Mouse (Mus musculus) forebrain, embryonic 16.5 days (tissue): ENCODE measurements around the gene Eif4g3. TPM values are rescaled to one million over a fixed set of nuclear protein-coding genes. Genes with fewer than 3 reads are reported as not detected.
A peak's percentile ranks its signal among the peaks of the same experiment; 100 is the strongest.

ENCODE experiments used
- ATAC-seq: fragments of 200-750 bp; cut with Nextera tagmentation; 2 replicates; pipeline ENCODE4 v1.8.0; 2017; ENCODE audit warnings: mild to moderate bottlenecking, moderate library complexity
- H3K27ac ChIP-seq: fragments of 300-500 bp; sonication (generic); 2 replicates; pipeline ENCODE4 v1.5.1; 2014; ENCODE audit warnings: low read length, control low read depth
- H3K27me3 ChIP-seq: fragments of 300-500 bp; sonication (generic); replicated peaks from 2 replicates; pipeline ENCODE4 v1.6.1; 2014; ENCODE audit warnings: low read length; ENCODE audit not compliant: control insufficient read depth, insufficient read depth
- H3K36me3 ChIP-seq: fragments of 300-500 bp; sonication (generic); 2 replicates; pipeline ENCODE4 v1.6.1; 2014; ENCODE audit not compliant: control insufficient read depth, insufficient read depth
- H3K4me1 ChIP-seq: fragments of 300-500 bp; sonication (generic); replicated peaks from 2 replicates; pipeline ENCODE4 v1.6.1; 2014; ENCODE audit warnings: low read length; ENCODE audit not compliant: control insufficient read depth, insufficient read depth
- H3K4me2 ChIP-seq: fragments of 300-500 bp; sonication (generic); 2 replicates; pipeline ENCODE4 v1.6.1; 2014; ENCODE audit warnings: mild to moderate bottlenecking, low read length, control low read depth
- H3K4me3 ChIP-seq: fragments of 300-500 bp; sonication (generic); replicated peaks from 2 replicates; pipeline ENCODE4 v1.5.1; 2014; ENCODE audit warnings: mild to moderate bottlenecking, low read length, control low read depth
- H3K9ac ChIP-seq: fragments of 300-500 bp; sonication (generic); replicated peaks from 2 replicates; pipeline ENCODE4 v1.6.1; 2014; ENCODE audit warnings: low read depth, low read length, control low read depth
- H3K9me3 ChIP-seq: fragments of 300-500 bp; sonication (generic); 2 replicates; pipeline ENCODE4 v1.6.1; 2016; ENCODE audit warnings: low read length; ENCODE audit not compliant: control insufficient read depth
- WGBS: fragments of 180-500 bp; shearing (Covaris S2); extraction: QIAGEN DNeasy Blood & Tissue Kit; methylation state at CpG from one replicate; pipeline ENCODE4 v1.1.7; 2014; 5-methylcytosine and 5-hydroxymethylcytosine counted together
- polyA plus RNA-seq: library from polyadenylated mRNA; unstranded; fragments of >200 nt; fragmentation: Nextera tagmentation; extraction: Ambion mirVana; gene quantifications from 2 replicates; pipeline ENCODE4 v1.2.1, GENCODE M21; 2015

The Eif4g3 gene
- polyA plus RNA-seq, 1 experiment from 2014 or later: 51.7 TPM

DNA sequence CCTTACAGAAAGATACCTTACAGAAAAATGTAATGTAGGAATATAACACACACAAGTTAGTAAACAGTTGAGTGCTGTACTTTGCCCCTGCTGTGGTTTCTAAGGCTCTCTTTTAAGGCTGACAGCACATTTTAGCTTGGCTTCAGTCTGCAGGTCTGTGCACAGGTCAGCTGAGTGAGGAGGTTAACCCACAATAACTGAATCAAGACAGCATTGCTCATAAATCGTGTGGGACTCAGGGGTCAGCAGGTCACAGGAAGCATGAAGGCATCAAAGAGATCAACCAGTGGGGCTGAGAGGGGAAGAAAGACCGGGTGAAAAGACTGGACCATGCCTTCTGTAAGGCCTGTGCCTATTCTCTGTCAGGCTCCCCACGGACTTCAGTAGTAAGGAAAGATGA is 116.5 kb downstream of the Eif4g3 start:
- H3K36me3 ChIP-seq: peaks cover 8% of the 10 kb centered on the region
- H3K9me3 ChIP-seq: no peaks in the 10 kb centered on the region
- H3K27me3 ChIP-seq: no peaks in the 10 kb centered on the region
- H3K4me1 ChIP-seq: no peaks in the 10 kb centered on the region
- WGBS: 52% methylated on average over 3 of the region's 3 CpGs
- H3K27ac ChIP-seq: no peak overlapping the region
- H3K4me3 ChIP-seq: no peak overlapping the region
- ATAC-seq: no peak
- H3K9ac ChIP-seq: no peak overlapping the region
- no peak overlapping the region for H3K4me2 ChIP-seq

DNA sequence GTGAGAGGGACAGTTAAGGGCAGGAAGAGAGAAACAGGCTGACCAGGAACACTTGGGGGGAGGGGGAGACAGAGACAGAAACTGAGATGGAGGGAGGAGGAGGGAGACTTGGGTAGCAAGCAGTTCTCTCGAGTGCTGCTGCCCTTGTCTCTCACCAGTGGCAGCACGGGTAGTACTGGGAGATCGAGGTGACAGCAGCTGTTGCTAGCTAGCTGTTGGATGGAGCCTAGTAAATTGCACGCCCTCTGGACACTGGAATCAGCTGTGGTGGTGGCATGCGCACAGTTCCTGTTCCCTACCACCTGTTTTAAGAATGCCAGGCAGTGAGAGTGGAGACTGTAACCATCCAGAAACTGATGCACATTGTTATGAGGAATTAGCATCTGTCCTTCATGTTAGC is 119.0 kb downstream of the Eif4g3 start:
- no peak overlapping the region for H3K4me2 ChIP-seq
- no peak for ATAC-seq
- 73% methylated on average over 5 of the region's 5 CpGs for WGBS
- H3K4me3 ChIP-seq: no peak overlapping the region
- H3K4me1 ChIP-seq: no peaks in the 10 kb centered on the region
- H3K36me3 ChIP-seq: no peaks in the 10 kb centered on the region
- H3K9ac ChIP-seq: no peak overlapping the region
- no peak overlapping the region for H3K27ac ChIP-seq
- no peaks in the 10 kb centered on the region for H3K9me3 ChIP-seq
- no peaks in the 10 kb centered on the region for H3K27me3 ChIP-seq

DNA sequence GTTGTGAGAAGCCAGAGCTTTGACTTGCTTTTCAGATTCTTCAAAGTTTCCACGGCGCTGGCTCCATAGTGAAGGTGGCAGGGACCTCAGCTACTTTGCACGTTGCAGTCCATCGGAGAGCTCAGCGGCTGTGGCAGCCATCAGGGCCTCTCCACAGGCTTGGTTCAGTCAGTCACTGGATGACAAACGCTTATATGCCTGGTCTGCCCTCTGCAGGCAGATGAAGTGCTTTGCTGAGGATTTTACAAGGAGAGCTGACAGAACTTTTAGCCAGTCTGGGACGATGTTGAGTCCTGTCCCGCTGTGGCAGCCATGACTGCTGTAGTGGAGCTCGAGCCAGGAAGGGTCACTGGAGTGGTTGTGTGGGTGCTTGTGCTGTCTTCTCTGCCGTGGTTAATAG is 126.9 kb downstream of the Eif4g3 start:
- ATAC-seq: peak; percentile 55; the same call in 1 of the 2 replicates
- Histone ChIP-seq H3K27me3 (no peaks in the 10 kb centered on the region), H3K9ac (no peak overlapping the region), H3K4me1 (peaks cover 10% of the 10 kb centered on the region), H3K36me3 (no peaks in the 10 kb centered on the region), H3K4me2 (no peak overlapping the region), H3K9me3 (no peaks in the 10 kb centered on the region), H3K4me3 (no peak overlapping the region), H3K27ac (no peak overlapping the region)
- 54% methylated on average over 10 of the region's 10 CpGs for WGBS

DNA sequence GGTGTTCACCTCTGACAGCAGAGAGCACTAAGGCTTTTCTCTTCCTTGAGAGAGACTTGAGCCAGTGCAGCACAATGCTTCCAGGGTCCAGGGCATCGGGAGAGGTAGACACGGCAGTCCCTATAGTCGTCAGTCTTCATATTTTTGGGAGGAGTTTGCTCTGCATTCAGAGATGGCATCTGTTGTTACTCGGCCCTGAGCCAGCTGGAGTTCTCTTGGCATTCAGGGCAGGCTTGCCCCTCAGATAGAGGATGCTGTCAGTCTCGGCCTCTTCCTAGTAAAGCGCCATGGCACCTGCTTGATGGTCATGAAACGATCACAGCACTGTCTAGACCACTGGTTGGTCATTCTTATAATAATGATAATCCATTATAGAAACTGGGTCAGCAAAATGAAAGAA is 131.2 kb downstream of the Eif4g3 start:
- Histone ChIP-seq H3K9me3 (no peaks in the 10 kb centered on the region), H3K36me3 (peaks cover 7% of the 10 kb centered on the region), H3K4me1 (peaks cover 10% of the 10 kb centered on the region), H3K4me3 (no peak overlapping the region), H3K27ac (no peak overlapping the region), H3K9ac (no peak overlapping the region), H3K4me2 (no peak overlapping the region), H3K27me3 (no peaks in the 10 kb centered on the region)
- WGBS: 54% methylated on average over 7 of the region's 7 CpGs
- ATAC-seq: no peak

DNA sequence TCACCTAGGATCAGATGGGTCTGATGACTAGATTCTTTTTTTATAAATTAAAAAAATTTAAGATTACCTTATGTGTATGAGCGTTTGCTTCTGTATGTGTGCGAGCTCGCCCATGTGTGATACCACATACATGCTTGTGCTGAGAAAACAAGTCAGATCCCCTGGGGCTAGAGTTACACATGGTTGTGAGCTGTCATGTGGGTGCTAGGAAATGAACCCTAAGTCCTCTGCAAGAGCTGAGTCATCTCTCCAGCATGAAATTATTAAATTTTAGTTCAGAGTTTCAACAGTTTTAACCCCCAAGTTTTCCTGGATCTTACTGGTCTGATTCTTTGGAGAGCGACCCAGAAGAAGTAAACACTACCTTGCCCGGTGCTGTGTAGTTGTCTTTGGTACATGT is 134.5 kb downstream of the Eif4g3 start:
- H3K27ac ChIP-seq: no peak overlapping the region
- 93% methylated on average over 5 of the region's 5 CpGs for WGBS
- H3K9me3 ChIP-seq: no peaks in the 10 kb centered on the region
- no peak overlapping the region for H3K9ac ChIP-seq
- peaks cover 7% of the 10 kb centered on the region for H3K36me3 ChIP-seq
- H3K4me3 ChIP-seq: no peak overlapping the region
- H3K27me3 ChIP-seq: no peaks in the 10 kb centered on the region
- peaks cover 15% of the 10 kb centered on the region for H3K4me1 ChIP-seq
- no peak overlapping the region for H3K4me2 ChIP-seq
- ATAC-seq: no peak

DNA sequence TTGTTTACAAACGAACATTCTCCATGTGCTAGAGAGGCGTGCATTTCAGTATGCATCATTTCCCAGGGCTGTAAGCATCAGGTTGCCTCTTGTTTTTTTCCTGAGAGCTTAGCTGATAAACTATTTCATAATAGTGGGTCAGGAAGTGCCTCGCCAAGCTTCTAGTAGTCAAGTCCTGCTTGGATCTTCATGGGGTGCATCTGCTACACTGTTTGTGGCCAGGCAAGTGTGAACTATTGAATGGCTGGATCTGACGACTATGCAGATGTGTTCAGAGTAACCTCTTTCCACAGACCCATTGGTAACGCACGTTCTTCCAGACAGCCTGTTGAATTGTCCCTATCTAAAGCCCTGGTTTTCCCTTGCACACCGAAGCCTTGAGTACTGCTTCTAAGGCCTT is 135.0 kb downstream of the Eif4g3 start:
- H3K27ac ChIP-seq: no peak overlapping the region
- no peak overlapping the region for H3K9ac ChIP-seq
- no peak for ATAC-seq
- H3K4me2 ChIP-seq: no peak overlapping the region
- H3K27me3 ChIP-seq: no peaks in the 10 kb centered on the region
- peaks cover 15% of the 10 kb centered on the region for H3K4me1 ChIP-seq
- H3K4me3 ChIP-seq: no peak overlapping the region
- WGBS: 89% methylated on average over 7 of the region's 7 CpGs
- H3K9me3 ChIP-seq: no peaks in the 10 kb centered on the region
- H3K36me3 ChIP-seq: peaks cover 7% of the 10 kb centered on the region

DNA sequence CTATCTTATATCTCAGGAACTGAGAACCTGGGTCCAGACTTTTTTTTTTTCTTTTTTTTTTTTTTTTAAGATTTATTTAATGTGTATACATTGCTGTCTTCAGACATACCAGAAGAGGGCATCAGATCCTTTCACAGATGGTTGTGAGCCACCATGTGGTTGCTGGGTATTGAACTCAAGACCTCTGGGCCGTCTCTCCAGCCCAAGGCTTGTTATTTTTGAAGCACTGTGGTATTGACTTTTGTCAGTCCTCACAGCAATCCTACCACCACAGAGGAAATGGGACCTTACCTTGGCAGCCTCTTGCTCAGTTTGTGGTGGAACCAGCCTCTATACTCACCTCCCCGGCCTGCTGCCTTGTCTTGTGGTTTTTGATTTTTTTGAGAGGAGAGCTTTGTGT is 137.3 kb downstream of the Eif4g3 start:
- Histone ChIP-seq H3K36me3 (peaks cover 7% of the 10 kb centered on the region), H3K4me3 (no peak overlapping the region), H3K9me3 (no peaks in the 10 kb centered on the region), H3K4me2 (no peak overlapping the region), H3K9ac (no peak overlapping the region), H3K27me3 (no peaks in the 10 kb centered on the region), H3K4me1 (0 out of 2 replicates have a peak, but pooled peaks cover 5% of the 10 kb centered on the region), H3K27ac (no peak overlapping the region)
- ATAC-seq: no peak
- 73% methylated on average over 2 of the region's 2 CpGs for WGBS

DNA sequence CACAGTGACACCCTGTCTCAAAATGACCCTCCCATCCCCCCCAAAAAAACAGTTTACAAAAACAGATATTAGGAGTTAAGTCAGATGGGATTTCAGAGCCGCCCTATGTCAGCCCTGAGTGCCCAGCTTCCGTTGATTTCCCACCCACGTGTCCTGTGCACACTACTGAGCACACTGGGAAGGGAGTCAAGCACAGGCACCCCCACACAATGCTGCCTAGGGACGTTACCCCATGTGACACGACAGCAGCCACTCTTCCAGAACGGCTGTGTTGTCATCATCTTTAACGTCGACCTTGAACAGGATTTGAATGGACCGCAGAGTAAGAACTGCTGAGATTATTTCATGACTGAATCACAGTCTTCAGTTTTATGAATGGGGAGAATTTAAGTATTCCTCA is 138.4 kb downstream of the Eif4g3 start:
- Histone ChIP-seq H3K27me3 (no peaks in the 10 kb centered on the region), H3K4me1 (0 out of 2 replicates have a peak, but pooled peaks cover 5% of the 10 kb centered on the region), H3K36me3 (peaks cover 5% of the 10 kb centered on the region), H3K4me3 (no peak overlapping the region), H3K4me2 (no peak overlapping the region), H3K27ac (no peak overlapping the region), H3K9ac (no peak overlapping the region), H3K9me3 (no peaks in the 10 kb centered on the region)
- no peak for ATAC-seq
- 69% methylated on average over 9 of the region's 9 CpGs for WGBS

DNA sequence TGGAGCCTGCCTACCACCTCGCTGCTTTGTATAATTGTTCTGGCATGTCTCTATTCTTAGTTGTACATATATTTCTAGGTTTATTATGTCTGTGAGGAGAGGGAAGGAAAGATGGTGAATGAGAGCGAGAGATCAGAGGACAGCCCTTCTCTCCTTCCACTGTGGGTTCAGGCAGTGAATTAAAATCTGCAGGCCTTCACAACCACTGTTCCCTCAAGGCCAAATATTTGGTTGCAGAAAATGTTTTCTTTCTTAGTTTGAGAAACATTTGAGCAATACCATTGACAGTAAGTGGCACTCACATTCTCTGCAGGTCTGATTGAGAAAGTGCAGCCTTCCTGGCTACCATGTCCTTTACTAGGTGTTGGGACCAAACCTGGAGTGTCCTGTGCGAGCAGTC is 138.9 kb downstream of the Eif4g3 start:
- Histone ChIP-seq H3K4me1 (0 out of 2 replicates have a peak, but pooled peaks cover 5% of the 10 kb centered on the region), H3K27ac (no peak overlapping the region), H3K4me2 (no peak overlapping the region), H3K27me3 (no peaks in the 10 kb centered on the region), H3K4me3 (no peak overlapping the region), H3K9ac (no peak overlapping the region), H3K36me3 (peaks cover 5% of the 10 kb centered on the region), H3K9me3 (no peaks in the 10 kb centered on the region)
- 77% methylated on average over 3 of the region's 3 CpGs for WGBS
- ATAC-seq: no peak

DNA sequence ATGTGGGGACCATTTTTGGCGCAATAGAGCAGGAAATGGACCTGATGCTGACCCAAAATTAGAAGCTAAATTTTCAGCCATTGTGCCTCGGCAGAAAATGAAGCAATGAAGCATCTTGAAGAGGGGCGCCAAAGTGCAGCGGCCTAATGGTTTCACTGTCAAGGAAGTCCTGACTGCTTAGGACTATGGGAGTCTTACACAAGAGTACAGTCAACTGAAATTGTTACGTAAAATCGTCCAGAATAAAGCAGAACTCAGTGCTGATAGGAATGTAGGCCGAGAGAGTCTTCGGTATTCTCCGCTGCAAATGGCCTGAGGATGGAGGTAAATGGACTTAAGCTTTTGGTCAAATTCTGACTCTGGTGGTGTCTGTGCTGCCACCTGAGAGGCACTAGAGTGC is 140.5 kb downstream of the Eif4g3 start:
- Histone ChIP-seq H3K9ac (no peak overlapping the region), H3K27me3 (no peaks in the 10 kb centered on the region), H3K4me3 (no peak overlapping the region), H3K4me2 (no peak overlapping the region), H3K36me3 (no peaks in the 10 kb centered on the region), H3K9me3 (no peaks in the 10 kb centered on the region), H3K4me1 (peaks cover 5% of the 10 kb centered on the region; the same call in 1 of the 2 replicates), H3K27ac (no peak overlapping the region)
- WGBS: 89% methylated on average over 9 of the region's 9 CpGs
- no peak for ATAC-seq
